Mouse (Mus musculus): ENCODE data around the gene Scd4. TPM values are rescaled to one million over a fixed set of nuclear protein-coding genes. Genes with fewer than 3 reads are reported as not detected.

The Scd4 gene
- not detected for polyA plus RNA-seq (2014; fragmentation: Illumina TruSeq; extraction: RNeasy Lipid Tissue Mini Kit (QIAGEN cat#74804); ENCODE audit: low read depth, low replicate concordance)

GRCm38 (mm10) chr19:44332833-44333623, at the start of gene Scd4:
Scd4 (plus strand) TSS chr19:44333092.

GRCm38 (mm10) chr19:44292941-44293768, 39.7 kb upstream of the Scd4 start, which contains the start of gene Scd2:
Scd2 (plus strand) TSS chr19:44293674.

Other genes starting within 250 kb of the Scd4 start
- gene Chuk, start 225.6 kb upstream of the Scd4 start, polyA plus RNA-seq (2014; fragmentation: Illumina TruSeq; extraction: RNeasy Lipid Tissue Mini Kit (QIAGEN cat#74804); ENCODE audit: low read depth, low replicate concordance) = 245 TPM
- 17.0 TPM for gene Cwf19l1, start 197.2 kb upstream of the Scd4 start, polyA plus RNA-seq (2014; fragmentation: Illumina TruSeq; extraction: RNeasy Lipid Tissue Mini Kit (QIAGEN cat#74804); ENCODE audit: low read depth, low replicate concordance)
- 29.2 TPM for gene Bloc1s2, start 186.6 kb upstream of the Scd4 start, polyA plus RNA-seq (2014; fragmentation: Illumina TruSeq; extraction: RNeasy Lipid Tissue Mini Kit (QIAGEN cat#74804); ENCODE audit: low read depth, low replicate concordance)
- not detected for gene Pkd2l1, start 140.7 kb upstream of the Scd4 start, polyA plus RNA-seq (2014; fragmentation: Illumina TruSeq; extraction: RNeasy Lipid Tissue Mini Kit (QIAGEN cat#74804); ENCODE audit: low read depth, low replicate concordance)
- gene Scd3, start 129.8 kb upstream of the Scd4 start, polyA plus RNA-seq (2014; fragmentation: Illumina TruSeq; extraction: RNeasy Lipid Tissue Mini Kit (QIAGEN cat#74804); ENCODE audit: low read depth, low replicate concordance) = not detected
- 3.6 TPM for gene Scd2, start 39.4 kb upstream of the Scd4 start, polyA plus RNA-seq (2014; fragmentation: Illumina TruSeq; extraction: RNeasy Lipid Tissue Mini Kit (QIAGEN cat#74804); ENCODE audit: low read depth, low replicate concordance)
- gene Scd1, start 74.8 kb downstream of the Scd4 start, polyA plus RNA-seq (2014; fragmentation: Illumina TruSeq; extraction: RNeasy Lipid Tissue Mini Kit (QIAGEN cat#74804); ENCODE audit: low read depth, low replicate concordance) = 1,950 TPM
- not detected for gene Wnt8b, start 160.4 kb downstream of the Scd4 start, polyA plus RNA-seq (2014; fragmentation: Illumina TruSeq; extraction: RNeasy Lipid Tissue Mini Kit (QIAGEN cat#74804); ENCODE audit: low read depth, low replicate concordance)
- 0.24 TPM for gene Sec31b, start 212.8 kb downstream of the Scd4 start, polyA plus RNA-seq (2014; fragmentation: Illumina TruSeq; extraction: RNeasy Lipid Tissue Mini Kit (QIAGEN cat#74804); ENCODE audit: low read depth, low replicate concordance)
- not detected for gene Gm20538, start 219.7 kb downstream of the Scd4 start, polyA plus RNA-seq (2014; fragmentation: Illumina TruSeq; extraction: RNeasy Lipid Tissue Mini Kit (QIAGEN cat#74804); ENCODE audit: low read depth, low replicate concordance)
- 102 TPM for gene Ndufb8, start 222.3 kb downstream of the Scd4 start, polyA plus RNA-seq (2014; fragmentation: Illumina TruSeq; extraction: RNeasy Lipid Tissue Mini Kit (QIAGEN cat#74804); ENCODE audit: low read depth, low replicate concordance)
- 6.3 TPM for gene Hif1an, start 229.8 kb downstream of the Scd4 start, polyA plus RNA-seq (2014; fragmentation: Illumina TruSeq; extraction: RNeasy Lipid Tissue Mini Kit (QIAGEN cat#74804); ENCODE audit: low read depth, low replicate concordance)